Mouse (Mus musculus) liver, postnatal 0 days (tissue): ENCODE results near the gene Apc2.

Source experiments
- CTCF ChIP-seq: sonication (generic); IDR thresholded peaks from 2 replicates; pipeline ENCODE4 v1.5.1; 2016; ENCODE audit warnings: antibody characterized with exemption, low read depth
- EP300 ChIP-seq: IDR thresholded peaks from 2 replicates; pipeline ENCODE4 v1.6.1; 2016; ENCODE audit warnings: antibody characterized with exemption, low read depth, mild to moderate bottlenecking

DNA sequence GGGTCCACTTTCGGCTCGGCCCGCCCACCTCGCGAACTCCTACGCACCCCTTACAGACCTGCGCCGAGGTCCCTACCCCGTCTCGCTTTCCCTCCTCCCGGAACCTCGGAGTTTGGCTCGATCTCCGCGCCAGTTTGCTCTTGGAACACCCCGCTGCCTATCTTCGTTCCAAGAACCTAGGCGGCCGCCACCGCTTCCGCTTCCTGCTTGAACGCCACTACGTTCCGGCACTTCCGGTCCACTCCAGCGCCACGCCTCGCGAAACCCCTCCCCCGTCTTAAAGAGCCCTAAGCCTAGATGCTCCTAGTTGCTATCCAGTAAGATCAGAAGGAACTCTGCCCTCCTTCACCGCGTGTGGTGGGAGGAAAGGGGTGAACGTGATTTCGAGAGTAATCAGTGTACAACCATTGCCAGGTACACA lies 24.6 kb downstream of the Apc2 start, which contains the start of gene 2310011J03Rik:
- no peak for TF ChIP-seq CTCF
- TF ChIP-seq EP300: no peak
